Mouse (Mus musculus) C2C12 (cell line): ENCODE measurements at regions not wholly inside any gene's neighbourhood (a gene's known extent, or its start where the extent isn't known, plus 50 kb on each side); places are given as distances from the start of the nearest gene placed in this dataset.

Experiments
- H3K27me3 ChIP-seq: one replicate; pipeline ENCODE4 v1.6.1; 2011; ENCODE audit not compliant: control insufficient read depth, insufficient read depth, insufficient read length
- H3K36me3 ChIP-seq: one replicate; pipeline ENCODE4 v1.6.1; 2011; ENCODE audit not compliant: control insufficient read depth, insufficient read depth
- H3K4me3 ChIP-seq: one replicate; pipeline ENCODE4 v1.5.1; 2011; ENCODE audit warnings: mild to moderate bottlenecking, control low read depth; ENCODE audit not compliant: poor library complexity, insufficient read depth, severe bottlenecking
- H3K79me2 ChIP-seq: one replicate; pipeline ENCODE4 v1.6.1; 2011; ENCODE audit not compliant: control insufficient read depth, insufficient read depth
- H3K79me3 ChIP-seq: one replicate; pipeline ENCODE4 v1.6.1; 2011; ENCODE audit warnings: low read depth, control low read depth
- H3ac ChIP-seq: one replicate; pipeline ENCODE3; 2011; ENCODE audit warnings: low read depth; ENCODE audit not compliant: control insufficient read depth, insufficient read length
- CEBPB ChIP-seq: IDR thresholded peaks from one replicate; pipeline ENCODE4 v1.6.1; 2011; ENCODE audit warnings: low read depth, mild to moderate bottlenecking, control low read depth, moderate library complexity
- CTCF ChIP-seq: IDR thresholded peaks from one replicate; pipeline ENCODE4 v1.5.1; 2011; ENCODE audit not compliant: control insufficient read depth, insufficient read depth, insufficient read length
- FOSL1 ChIP-seq: IDR thresholded peaks from one replicate; pipeline ENCODE4 v1.8.0; 2011; ENCODE audit warnings: mild to moderate bottlenecking, low read length; ENCODE audit not compliant: poor library complexity, insufficient read depth, severe bottlenecking
- MAX ChIP-seq: IDR thresholded peaks from one replicate; pipeline ENCODE4 v1.6.1; 2011; ENCODE audit warnings: mild to moderate bottlenecking, control low read depth
- MYOD1 ChIP-seq: IDR thresholded peaks from one replicate; pipeline ENCODE4 v1.6.1; 2011; ENCODE audit warnings: low read depth; ENCODE audit not compliant: control insufficient read depth, insufficient read length
- MYOG ChIP-seq: IDR thresholded peaks from one replicate; pipeline ENCODE4 v1.6.1; 2011; ENCODE audit not compliant: control insufficient read depth, insufficient read length; ENCODE audit errors: extremely low read depth
- USF1 ChIP-seq: IDR thresholded peaks from one replicate; pipeline ENCODE4 v1.6.1; 2011; ENCODE audit warnings: low read depth, mild to moderate bottlenecking, control low read depth, moderate library complexity

DNA sequence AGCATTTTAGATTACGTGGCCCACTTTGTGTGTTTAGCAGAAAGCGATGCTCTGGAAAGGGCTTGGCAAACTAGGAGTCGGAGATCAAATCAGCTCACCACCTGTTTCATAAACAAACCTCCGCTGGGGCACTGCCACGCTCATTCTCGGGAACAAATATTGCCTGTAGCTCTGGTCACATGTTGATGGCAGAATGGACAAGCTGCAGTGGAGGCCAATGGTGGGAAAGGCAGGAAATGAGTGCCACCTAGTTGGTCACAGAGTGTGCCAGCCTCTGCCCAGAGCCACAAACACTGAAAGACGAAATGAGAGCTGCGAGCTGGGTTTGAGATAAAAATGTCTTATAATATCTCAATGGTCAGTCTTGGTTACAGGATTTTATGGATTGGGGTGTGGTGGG is 259.2 kb upstream of the Csf3r start:
- Histone ChIP-seq H3ac (no peak overlapping the region), H3K27me3 (no peaks in the 10 kb centered on the region), H3K4me3 (no peak overlapping the region), H3K79me3 (no peaks in the 10 kb centered on the region), H3K79me2 (no peaks in the 10 kb centered on the region), H3K36me3 (no peaks in the 10 kb centered on the region)
- TF ChIP-seq CEBPB = no peak
- TF ChIP-seq FOSL1 = no peak
- TF ChIP-seq MYOG = no peak
- TF ChIP-seq USF1 = no peak
- no peak for TF ChIP-seq MYOD1
- TF ChIP-seq CTCF = no peak
- TF ChIP-seq MAX = no peak

DNA sequence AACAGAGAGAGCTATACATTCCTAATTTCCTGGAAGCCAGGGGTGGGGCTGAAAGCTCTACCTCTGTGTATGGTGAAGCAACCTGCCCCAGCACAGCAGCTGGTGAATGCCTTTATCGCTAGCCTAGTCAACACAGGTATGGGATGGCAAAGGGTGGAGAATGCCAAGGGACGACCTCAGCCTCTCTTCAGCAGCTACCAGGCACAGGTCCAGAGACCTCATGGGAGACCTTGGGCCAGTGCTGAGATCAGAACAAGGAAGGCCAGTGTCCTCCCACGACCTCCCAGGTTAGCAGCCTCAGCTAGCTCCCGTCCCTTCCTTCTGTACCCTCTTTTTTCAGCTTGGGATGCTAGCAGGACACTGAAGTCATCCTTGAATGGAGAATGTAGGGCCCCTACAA is 247.2 kb upstream of the Csf3r start:
- Histone ChIP-seq H3K4me3 (no peak overlapping the region), H3K79me3 (no peaks in the 10 kb centered on the region), H3ac (no peak overlapping the region), H3K79me2 (no peaks in the 10 kb centered on the region), H3K27me3 (no peaks in the 10 kb centered on the region), H3K36me3 (no peaks in the 10 kb centered on the region)
- TF ChIP-seq MAX = no peak
- no peak for TF ChIP-seq CEBPB
- TF ChIP-seq MYOD1 = no peak
- no peak for TF ChIP-seq USF1
- TF ChIP-seq CTCF = no peak
- no peak for TF ChIP-seq MYOG
- no peak for TF ChIP-seq FOSL1

DNA sequence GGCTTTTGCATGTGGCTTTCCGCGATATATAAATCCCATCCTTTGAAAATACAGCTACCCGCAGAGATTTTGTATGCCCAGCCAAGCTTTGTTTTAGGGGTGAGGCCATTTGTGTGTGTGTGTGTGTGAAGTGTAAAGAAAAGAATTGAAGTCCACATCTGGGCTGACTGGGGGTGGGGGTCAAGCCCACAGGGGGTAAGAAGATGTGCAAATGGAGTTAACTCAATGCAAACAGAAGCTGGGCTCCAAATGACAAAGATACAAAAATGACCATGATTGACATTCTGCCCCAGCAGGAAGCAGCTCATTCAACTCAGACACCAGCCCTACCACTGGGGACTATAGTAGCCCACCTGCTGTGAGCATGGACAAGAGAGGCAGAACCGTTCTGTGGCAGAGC is 244.2 kb upstream of the Csf3r start:
- Histone ChIP-seq H3K79me3 (no peaks in the 10 kb centered on the region), H3K36me3 (no peaks in the 10 kb centered on the region), H3K4me3 (no peak overlapping the region), H3K27me3 (no peaks in the 10 kb centered on the region), H3K79me2 (no peaks in the 10 kb centered on the region), H3ac (no peak overlapping the region)
- TF ChIP-seq FOSL1 = no peak
- TF ChIP-seq MYOD1 = no peak
- TF ChIP-seq MAX = no peak
- no peak for TF ChIP-seq MYOG
- TF ChIP-seq USF1 = no peak
- no peak for TF ChIP-seq CEBPB
- TF ChIP-seq CTCF = no peak

DNA sequence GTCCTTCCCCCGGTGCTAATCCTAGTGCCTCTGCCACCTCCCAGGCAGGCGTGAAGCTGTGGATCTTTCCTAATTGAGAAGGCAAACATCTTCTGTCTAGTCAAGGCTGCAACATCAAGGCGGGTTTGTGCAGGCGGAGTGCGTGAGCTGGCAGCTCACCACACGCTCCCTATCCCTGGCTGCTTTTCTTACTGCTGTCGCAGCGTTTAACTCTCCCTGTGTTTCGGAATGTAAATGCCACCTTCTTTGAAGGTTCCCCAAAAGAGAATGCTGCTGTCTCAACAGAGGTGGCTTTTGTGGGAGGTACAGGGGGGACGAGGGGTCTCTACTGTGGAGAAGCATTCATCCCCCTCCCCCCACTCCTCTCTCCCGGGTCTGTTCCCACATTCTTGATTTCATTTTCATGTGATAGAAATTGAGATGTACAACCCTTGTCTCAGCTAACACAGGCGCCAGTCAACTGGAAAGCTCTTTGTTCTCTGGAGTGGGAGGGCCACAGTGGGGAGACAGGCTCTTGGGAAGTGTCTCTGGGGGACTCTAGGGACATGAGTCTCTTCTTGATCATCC is 243.3 kb upstream of the Csf3r start:
- no peak overlapping the region for H3K4me3 ChIP-seq
- no peaks in the 10 kb centered on the region for H3K36me3 ChIP-seq
- TF ChIP-seq CEBPB = no peak
- no peak for TF ChIP-seq USF1
- no peak for TF ChIP-seq CTCF
- no peak overlapping the region for H3ac ChIP-seq
- no peaks in the 10 kb centered on the region for H3K79me2 ChIP-seq
- no peaks in the 10 kb centered on the region for H3K27me3 ChIP-seq
- no peaks in the 10 kb centered on the region for H3K79me3 ChIP-seq

DNA sequence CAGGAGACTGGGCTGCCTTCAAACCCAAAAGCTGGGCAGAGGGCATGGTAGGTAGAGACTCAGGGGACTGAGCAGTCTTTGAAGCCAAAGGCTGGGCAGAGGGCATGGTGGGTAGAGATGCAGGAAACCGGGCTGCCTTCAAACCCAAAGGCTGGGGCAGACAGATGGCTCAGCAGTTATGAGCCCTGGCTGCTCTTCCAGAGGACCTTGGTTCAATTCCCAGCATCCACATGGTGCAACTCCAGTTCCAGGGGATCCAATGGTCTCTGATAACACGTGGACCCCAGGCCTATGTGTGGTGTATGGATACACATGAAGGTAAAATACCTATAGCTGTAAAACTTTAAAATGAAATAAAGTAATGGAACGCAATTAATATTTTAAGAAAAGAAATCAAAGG is 242.0 kb upstream of the Csf3r start:
- H3K79me3 ChIP-seq = no peaks in the 10 kb centered on the region
- no peak for TF ChIP-seq MYOG
- TF ChIP-seq CEBPB = no peak

DNA sequence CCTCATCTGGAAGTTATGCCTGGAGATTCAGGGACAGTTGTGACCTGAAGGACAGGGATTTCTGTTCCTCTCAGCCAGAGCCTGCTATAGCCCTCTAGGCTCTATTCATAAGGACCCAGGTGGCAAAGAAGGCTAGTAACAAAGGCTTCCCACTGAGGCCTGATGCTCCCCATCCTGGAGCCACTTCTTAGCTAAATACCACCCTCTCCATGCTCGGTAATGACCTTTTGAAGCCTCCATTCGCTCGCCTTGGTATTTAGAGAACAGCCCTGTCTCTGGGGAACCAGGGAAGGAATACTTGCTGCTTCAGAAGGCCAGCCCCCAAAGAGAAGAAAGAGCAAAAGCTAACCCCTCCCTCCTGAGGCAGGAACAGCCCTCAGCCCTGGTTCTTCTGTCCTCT is 238.3 kb upstream of the Csf3r start:
- Histone ChIP-seq H3K4me3 (no peak overlapping the region), H3ac (no peak overlapping the region), H3K27me3 (no peaks in the 10 kb centered on the region), H3K79me2 (no peaks in the 10 kb centered on the region), H3K36me3 (no peaks in the 10 kb centered on the region), H3K79me3 (no peaks in the 10 kb centered on the region)
- TF ChIP-seq CTCF = no peak
- TF ChIP-seq MAX = no peak

More for the DNA sequence above, 242.0 kb upstream of the Csf3r start:
- no peak overlapping the region for H3K4me3 ChIP-seq
- H3K27me3 ChIP-seq = no peaks in the 10 kb centered on the region
- no peaks in the 10 kb centered on the region for H3K79me2 ChIP-seq
- no peaks in the 10 kb centered on the region for H3K36me3 ChIP-seq
- no peak overlapping the region for H3ac ChIP-seq
